Mouse (Mus musculus): ENCODE results near the gene Dolpp1. TPM values are rescaled to one million over a fixed set of nuclear protein-coding genes. Genes with fewer than 3 reads are reported as not detected.
"Not testable (repeated sequence)": the region's sequence is repeated elsewhere in the genome, so short reads cannot be mapped to it uniquely, and the experiment has no call there.

Gene Dolpp1
- total RNA-seq, 2 experiments from 2014 or later: 18.2 to 18.7 TPM

DNA sequence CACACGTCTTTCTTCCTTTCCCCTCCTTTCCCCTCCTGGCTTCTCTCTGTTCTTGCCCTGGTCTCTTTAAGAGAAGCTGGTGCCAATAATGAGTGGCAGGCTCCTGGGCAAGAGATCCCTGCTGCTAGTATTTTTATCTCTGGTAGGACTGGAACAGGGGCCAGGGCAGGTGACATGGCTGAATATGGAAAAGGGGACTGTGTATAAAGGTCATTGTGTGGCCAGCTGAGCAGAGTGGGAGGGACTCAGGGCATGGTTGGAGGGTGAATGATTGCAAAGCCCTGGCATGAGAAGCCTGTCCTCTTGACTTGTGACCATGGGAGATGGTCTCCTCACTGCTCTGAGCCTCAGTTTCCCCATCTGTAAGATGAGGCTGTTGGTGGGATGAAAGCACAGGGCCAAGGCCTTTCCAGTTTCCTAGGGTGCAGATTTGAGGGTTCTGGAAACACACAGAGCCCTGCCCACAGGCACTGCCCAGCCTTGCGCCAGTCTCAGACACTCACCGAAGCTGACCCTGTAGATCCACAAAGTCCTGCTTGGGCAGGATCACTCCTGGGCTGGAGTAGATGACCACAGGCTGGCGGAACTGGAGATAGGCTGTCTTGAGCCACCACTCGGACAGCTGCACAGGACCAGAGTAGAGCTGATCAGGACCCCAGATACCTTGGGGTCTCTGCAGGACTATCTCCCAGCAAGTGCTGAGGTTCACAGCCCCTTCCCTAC is 17.6 kb downstream of the Dolpp1 start:
- peak in 1 of 2 experiments; percentile 46 for DNase-seq

DNA sequence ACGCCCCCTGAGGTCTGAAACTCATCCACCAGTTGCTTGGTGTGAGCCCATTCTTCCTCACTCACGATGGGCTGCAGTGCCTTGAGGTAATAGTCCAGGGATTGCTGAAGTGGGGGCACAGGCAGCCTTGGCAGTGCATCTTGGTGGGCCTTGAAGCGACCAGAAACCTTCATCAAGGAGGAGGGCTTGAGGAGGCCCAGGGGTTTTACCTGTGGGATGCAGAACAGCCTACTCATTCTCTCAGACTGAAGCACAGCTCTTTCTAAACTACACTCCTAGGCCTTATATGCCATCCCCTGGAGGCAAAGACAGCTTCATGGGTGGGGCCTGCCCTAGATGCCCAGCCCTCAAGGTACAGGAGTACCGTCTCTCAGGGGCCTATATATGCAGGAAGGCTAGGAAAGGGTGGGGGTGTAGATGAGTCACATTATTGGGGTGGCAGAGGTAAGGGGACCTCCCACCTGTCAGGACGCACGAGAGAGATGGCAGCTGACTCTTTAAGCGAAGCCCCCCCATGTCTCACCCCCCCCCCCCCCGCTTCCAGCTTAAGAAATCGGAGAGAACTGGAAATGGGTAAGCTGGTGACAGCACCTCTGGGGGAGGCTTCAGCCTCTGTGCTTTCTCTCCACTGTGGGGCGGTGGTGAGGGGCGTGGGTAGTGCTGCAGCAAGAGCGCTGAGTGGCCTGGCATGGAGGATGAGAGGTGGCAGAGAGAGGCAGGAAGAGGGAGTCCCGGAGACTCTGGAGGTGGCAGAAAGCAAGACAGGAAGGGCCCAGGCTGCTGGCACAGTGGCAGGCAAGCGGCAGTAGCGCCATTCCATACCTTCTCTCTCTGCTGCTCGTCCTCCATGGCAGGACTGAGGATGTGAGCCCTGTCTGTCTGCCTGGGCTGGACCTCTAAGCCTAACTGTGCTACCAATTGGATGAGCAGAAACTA is 21.3 kb downstream of the Dolpp1 start:
- DNase-seq: no peak

DNA sequence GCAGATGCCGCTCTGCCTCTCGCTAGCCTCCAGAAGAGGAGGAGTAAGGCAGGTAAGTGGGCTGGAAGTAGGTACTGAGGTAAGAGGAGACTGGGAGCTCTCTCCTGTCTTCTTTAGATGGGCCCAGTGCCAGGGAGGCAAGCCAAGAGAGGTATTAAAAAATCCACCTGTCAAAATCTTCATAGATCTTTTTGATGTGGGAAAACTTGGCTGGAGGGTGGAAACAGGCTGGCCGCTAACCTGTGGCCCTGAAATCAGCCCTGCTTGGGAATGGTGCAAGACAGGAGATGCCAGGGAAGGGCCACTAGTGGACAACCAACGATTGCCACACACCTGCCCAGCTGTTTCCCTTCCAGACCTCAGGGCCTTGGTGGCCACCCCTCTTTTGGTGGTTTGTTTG is 22.0 kb downstream of the Dolpp1 start:
- DNase-seq: peak in 1 of 2 experiments; percentile 55

DNA sequence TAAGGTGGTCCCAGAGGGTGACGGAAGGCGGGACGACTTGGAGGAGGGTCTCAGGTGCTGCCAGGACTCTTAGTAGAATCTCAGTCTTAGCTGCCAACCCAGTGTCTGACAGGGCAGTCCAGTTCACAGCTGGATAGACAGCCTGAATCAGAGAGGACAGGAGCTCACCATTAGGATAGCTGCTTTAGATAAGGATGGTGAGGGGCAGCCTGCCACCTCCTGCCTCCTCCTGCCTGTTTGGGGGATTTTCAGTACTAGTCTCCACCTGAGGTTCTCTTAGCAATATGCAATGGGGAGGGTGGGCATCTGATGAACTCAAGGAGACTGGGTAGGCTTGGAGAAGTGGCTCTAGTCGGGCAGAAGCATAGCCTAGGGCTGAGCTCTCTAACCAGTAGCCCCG is 22.6 kb downstream of the Dolpp1 start:
- no peak for DNase-seq

DNA sequence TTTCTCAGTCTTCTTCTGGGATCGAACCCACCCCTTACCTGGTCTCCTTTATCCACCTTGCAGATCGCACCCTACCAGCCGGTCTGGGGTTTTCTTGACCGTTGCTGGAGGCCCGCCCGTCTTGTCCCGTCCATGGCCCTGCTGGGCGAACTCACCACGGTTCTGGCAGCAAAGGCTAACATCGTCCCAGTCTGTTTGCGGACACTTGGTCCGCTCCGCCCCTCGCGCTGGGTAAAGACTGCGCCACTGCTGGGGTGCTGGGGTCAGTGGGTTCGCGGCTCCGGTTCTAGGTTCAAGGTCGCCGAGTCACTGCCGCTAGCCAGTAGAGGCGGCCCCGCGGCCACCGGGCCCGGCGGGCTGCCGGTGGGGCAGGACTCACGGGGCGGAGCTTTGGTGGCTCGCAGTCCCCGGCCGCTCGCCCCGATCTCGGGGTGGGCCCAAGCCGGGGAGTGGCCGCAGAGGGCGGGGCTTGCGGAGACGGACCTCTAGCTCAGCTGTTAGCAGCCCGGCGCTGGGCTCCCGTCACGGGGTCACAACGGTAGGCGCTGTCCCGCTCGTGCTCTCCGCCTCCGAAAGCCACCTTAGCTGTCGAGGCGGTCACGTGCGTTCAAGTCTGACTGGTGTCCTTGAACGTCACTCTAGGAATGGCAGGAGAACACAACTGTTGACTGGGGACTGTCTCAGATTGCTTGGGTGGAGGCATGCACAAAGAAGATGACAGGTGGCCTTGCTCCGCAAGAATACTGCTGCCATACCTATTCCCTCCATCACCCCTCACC is 23.3 kb downstream of the Dolpp1 start, which contains the start of gene Crat:
TSS of gene Crat (minus strand) at position 657 of the 779 bp plus-strand sequence.
- peak; percentile 97 to 98 for DNase-seq

DNA sequence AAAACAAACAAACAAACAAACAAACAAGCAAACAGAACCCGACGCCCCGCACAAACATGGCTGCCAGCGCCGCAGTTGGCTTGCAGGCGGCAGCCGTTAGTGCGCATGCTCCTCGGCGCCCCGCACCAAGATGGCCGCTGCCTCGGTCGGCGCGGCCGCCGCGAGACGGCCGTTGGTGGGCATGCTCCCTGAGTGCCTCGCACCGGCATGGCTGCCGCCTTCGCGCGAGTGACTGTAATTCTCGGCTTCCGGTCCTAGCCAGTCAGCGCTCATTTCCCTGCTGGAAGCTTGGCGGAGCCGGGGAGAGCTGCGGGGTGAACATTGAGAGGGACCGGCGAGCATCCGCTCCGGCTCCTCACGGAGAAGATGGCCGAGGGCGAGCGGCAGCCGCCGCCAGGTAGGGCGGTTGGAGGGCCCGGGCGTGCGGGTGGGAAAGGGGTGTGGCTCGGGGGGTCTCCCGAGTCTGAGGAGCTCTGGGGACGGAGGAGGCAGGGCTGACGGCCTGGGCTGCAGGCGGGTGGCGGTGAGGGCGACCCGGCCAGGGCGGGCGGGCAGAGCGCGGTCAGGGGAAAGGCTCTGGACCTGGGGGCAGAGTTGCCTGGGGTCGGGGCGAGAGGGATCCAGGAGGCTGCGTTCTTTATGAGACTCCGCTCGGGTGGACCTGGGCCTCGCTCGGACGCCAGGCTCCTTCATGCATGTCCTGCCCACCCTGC is 24.0 kb downstream of the Dolpp1 start, which contains the start of gene Ptpa:
TSS of gene Ptpa (plus strand) at position 104 of the 713 bp plus-strand sequence.
- DNase-seq: peak; percentile 94 to 96

DNA sequence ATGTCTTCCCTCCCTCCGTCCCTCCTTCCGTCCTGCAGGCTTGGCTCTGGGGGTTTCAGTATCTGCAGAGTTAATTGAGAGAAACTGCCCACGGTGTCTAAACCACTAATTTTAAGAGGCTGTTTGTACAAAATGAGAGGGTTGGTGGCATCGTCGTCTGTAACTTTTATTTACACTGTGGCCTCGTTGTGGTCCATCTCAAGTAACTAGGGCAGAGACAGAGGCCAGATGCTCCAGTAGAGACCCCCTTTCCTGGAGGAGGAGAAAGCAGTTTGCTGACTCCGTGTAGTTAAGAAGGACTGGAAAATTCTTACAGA is 24.6 kb downstream of the Dolpp1 start:
- DNase-seq: no peak

DNA sequence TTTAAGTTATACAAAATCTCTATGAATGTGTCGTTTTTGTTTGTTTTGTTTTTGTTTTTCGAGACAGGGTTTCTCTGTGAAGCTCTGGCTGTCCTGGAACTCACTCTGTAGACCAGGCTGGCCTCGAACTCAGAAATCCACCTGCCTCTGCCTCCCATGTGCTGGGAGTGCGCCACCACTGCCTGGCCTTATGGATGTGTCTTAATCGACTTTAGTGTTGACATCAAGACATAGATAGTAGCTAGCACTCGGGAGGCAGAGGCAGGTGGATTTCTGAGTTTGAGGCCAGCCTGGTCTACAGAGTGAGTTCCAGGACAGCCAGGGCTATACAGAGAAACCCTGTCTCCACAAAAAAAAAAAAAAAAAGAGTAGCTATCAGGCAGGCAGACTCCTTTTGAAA is 25.1 kb downstream of the Dolpp1 start:
- not testable (repeated sequence) for DNase-seq

DNA sequence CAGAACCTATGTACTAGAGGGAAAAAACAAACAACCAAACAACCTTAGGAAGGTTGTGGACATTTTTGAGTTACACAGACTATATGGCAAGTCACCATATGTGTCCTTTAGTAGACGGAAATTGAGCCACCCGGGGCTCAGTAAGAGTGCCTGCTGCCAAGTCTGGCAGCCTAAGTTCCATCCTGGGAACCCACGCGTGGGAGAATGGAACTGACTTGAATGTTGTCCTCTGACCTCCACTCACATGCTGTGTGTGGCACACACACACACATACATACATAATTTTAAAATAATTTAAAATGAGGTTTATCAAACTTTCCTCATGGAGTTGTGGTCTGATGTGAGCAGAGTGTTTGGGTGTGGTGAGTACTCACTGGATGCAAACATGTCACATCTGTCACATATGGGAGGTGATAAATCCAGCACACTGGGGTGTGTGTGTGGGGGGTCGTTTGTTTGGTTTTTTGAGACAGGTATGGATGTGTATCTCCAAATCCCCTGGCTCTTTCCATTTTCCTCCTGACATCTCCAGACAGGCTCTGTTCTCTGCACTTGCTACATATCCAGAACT is 25.6 kb downstream of the Dolpp1 start:
- DNase-seq: no peak

DNA sequence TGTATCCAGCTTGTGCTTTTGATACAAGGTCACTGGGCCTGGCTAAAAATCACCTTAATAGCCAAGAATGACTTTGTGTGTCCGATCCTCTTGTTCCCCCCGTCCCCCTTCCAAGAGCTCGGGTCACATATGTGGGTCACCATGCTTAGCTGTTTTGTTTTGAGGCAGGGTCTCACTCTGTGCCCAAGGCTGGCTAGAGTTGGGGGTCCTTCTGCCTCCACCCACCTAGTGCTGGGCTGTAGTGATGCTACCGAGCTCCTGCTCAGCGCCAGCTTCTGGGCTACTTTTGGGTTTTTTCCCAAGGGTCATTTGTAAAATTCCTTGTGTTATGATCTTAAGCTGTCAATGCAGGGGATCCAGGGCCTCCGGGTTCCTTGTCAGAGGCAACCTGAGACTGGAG is 26.2 kb downstream of the Dolpp1 start:
- DNase-seq: no peak

DNA sequence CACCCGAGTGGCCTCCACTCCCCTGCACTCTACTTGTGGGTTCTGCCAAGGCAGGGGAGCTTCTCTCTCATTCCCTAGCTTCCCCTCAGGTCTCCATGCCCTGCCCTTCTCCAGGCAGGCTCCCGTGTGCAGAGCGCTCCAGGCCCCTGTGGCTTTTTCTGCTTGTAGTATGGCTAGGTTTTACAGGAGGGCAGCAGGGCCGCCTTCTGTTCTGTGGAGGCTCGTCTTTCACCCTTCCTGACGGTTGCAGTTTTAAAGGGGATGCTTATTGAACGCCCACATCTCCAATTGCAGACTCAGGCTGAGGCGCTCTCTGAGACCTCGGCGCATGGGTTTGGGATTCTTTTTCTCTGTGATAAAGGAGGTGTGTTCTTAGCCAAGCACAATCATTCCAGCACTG is 27.1 kb downstream of the Dolpp1 start:
- no peak for DNase-seq

DNA sequence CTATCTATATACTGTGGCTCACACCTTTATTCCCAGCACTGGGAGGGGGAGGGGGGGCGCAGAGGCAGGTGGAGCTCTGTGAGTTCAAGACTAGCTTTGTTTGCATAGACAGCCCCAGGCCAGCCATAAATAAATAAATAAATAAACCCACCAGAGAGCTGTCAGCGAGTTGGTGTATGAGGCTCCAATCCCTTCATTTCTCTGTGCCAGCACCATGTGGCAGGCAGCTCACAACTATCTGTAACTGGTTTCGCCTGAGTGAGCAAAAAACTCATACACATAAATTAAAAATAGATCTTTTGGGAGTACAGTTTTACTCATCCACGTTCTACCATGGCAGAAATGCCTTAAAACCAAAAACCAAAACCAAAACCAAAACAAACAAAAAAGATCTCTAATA is 29.4 kb downstream of the Dolpp1 start:
- DNase-seq: no peak

DNA sequence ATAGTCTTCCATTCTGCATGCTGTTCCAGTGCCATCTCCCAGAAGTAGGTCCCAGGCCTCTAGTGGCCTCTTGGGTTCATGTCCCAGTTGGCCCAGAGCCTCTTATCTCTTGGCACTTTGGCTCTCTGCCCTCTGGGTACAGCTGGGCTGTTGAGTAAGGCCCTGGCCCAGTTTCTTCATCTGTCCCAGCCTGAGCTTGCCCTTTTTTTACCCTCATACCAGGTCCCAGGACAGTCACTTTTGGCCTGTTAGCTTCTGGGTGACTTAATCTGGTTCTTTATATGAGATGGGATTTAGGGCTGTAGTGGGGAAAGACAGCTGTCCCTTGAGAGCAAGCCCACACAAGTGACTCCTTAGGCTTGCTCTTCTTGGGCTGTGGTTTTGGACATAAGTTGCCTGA is 37.1 kb downstream of the Dolpp1 start:
- peak; percentile 85 to 87 for DNase-seq

DNA sequence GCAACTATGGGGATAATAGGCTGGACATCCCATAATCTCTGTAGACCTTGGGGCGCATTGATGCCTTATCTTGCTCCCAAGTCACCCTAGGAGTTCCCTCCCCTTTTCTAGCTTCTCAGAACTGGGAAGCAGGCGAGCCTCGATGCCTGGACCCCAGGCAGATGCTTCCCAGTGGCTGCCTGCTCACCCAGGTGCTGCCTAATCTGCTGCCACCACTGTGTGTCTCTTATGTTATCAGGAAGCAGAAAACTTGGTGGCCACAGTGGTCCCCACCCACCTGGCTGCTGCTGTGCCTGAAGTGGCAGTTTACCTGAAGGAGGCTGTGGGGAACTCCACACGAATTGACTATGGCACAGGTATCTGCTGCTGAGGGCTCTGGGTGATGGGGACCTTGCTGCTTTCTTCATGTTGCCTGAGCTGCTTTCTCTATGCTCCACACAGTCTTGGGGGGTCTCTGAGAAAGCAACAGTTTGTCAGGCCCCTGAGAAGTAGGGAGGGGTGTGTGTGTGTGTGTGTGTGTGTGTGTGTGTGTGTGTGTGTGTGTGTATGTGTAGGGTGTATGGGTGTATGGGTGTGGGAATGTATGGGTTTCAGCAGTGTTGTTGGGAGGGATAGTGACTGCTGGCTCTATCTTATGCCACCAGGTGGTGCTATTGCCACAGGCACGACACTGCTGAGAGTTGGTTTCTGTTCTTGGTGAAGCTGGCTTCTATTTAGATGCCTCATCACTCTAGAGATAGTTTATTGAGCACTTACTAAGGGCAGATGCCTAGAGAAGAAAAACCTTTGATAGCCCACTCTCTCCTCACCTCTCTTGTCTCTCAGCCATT is 43.5 kb downstream of the Dolpp1 start:
- DNase-seq: peak; percentile 75 to 78

DNA sequence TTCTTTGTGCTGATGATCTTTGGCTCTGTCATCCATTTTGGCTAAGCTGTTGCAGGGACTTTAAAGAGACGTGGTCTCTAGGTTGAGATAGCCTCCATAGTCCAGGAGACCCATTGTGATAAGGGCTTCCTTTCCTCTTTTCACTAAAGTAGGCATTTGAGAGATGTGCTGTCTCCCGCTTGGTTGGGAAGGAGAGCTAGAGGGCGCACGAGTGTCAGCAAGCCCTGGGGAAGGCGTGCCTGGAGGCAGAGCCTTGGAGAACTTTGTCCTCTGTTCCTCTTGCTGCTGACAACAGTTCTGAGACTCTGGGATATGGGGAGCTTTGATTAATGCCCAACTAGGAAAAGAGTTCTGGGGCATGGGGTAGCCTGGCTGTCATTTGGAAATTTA is 44.1 kb downstream of the Dolpp1 start:
- DNase-seq: peak; percentile 60 to 70

DNA sequence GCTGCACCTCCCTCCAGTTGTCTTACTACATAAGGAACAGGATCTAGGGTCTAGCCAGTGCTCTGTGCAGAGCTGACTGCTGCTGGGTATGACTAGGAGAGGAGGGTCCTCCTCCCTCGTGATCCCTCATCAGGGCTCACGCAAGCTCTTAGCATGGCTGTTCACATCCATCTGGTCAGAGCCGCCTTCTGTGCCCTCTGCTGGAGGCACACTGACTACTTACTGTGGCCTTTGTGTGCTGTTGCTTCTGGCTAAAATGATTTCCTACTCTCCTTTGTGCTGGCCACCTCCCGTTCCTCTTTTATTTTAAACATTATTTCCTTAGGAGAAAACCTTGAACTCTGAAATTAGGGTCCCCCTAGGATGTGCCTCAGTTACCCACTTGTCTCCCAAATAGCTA is 44.8 kb downstream of the Dolpp1 start:
- no peak for DNase-seq

DNA sequence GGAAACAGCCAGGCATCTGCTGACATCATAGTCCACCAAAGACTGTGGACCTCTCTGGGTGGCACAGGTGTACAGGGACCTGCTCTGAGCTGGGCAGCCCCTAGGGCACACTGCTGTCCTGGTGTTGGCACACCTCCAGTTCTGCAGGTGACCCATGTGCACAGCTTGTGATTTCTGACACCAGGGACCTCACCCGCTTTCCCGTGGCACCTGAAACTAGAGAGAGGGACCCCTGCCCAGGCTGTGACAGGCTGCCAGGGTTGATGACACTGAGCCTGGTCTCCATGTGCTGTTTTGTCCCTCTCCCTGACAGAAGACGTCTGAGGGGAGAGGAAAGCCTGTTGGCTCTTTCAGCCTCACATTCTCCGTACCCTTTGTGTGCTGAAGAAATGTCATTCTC is 45.7 kb downstream of the Dolpp1 start:
- DNase-seq: no peak

DNA sequence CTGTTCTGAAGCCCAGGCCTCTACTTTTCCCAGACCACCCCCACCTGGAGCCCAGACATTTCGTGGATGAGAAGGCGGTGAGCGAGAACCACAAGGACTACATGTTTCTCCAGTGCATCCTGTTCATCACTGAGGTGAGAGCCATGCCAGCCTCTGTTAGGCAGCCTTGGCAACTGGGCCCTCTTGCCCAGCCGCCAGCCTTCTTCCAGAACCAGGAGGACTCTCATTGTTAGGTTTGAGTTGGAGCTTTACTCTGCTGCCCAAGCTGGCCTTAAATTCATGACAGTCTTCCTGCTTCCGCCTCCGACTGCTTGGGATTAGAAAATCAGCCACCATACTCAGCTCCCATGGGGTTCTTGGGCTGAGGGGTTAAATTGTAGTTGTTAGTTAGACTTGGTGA is 47.6 kb downstream of the Dolpp1 start:
- DNase-seq: no peak

DNA sequence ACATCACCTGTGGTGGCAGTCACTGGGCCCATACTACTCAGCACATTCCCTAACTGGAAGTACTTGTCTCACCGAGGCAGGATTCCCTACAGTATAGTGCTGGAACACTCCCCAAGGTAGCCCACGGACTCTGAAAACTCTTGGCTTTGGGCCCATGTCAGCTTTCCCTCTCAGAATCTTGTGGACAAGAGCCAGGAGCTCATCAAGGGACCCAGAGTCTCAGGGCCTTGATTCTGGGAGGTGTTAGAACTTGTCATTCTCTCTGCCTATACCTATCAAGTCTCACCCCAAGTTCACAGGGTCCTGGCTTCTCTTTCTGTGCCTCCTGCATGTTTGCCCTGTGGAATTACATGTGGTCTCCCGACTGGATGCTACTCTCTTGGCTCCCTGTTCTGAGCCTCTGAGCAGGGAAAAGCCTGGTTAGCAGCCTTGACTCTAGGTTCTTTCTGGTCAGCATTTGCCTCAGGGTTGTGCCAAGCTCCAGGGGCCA is 48.2 kb downstream of the Dolpp1 start:
- peak in 1 of 2 experiments; percentile 53 for DNase-seq
